Mouse (Mus musculus) neural tube, embryonic 10.5 days (tissue): ENCODE results near the gene Lmod3.

Experiments
- DNase-seq: peaks from one replicate; pipeline ENCODE4 v3.0.0-alpha.2; 2017; ENCODE audit warnings: low spot score; ENCODE audit errors: extremely low spot score

Lmod3 gene

DNA sequence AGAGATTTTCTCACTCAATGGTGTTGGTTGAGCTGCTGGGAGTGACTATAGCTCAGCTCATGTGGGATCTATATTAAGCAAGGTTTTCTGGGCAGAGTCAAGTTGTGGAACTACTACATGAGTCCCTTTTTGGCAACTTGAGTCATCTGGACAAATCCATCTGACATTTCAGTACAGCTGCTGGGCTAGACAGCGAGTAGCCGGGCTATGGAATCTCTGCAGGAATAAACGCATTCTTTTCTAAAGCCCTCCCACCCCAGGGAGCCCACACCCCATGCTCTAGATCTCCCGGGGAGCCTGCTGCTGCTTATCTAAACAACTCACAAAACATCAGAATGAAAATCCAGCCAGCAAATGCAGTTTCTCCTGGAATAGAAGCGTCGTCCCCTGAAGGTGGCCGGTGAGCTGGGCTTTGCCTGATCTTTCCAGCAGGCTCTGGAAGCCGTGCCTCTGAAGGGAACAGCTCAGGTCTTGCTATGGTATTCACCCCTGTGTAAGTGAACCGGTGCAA lies at the start of gene Lmod3:
Gene Lmod3 (minus strand): TSS at position 49 of the 511 bp plus-strand sequence.
- DNase-seq, result no peak

DNA sequence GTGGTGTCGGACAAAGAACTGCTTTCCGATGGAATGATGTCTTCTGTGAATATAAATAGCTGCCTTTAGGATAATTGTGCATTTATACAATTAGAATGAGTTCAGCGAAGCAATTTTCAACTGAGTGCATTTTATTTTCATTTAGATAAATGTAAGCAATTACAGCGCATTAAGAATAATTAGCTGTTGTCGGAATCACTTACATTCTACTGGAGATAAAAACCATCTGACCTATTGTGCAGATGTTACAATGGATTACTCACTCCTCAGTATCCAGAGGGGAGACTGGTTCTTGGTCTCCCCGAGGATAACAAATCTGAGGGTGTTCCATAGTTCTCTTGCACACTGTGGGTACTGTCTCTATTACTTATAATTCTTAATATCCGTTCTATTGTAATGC lies 49.7 kb upstream of the Lmod3 start:
- no peak for DNase-seq

DNA sequence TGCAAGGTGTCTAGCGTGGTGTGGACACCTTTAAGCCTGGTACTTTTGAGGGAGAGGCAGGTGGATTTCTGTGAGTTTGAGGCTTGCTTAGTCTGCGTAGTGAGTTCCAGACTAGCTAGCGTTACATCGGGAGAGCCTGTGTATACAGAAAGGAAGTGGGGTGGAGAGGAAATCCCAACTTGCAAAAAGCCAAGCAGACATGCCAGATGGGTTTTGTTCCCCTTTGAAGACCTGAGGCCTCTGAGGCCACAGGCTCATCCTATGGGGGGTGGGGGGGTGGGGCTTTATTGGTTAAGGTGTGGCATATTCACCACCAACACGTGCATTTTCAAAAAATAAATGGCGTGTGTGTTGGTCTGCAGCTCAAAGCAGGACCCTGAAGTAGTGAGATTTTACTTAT lies 48.1 kb upstream of the Lmod3 start:
- no peak for DNase-seq

DNA sequence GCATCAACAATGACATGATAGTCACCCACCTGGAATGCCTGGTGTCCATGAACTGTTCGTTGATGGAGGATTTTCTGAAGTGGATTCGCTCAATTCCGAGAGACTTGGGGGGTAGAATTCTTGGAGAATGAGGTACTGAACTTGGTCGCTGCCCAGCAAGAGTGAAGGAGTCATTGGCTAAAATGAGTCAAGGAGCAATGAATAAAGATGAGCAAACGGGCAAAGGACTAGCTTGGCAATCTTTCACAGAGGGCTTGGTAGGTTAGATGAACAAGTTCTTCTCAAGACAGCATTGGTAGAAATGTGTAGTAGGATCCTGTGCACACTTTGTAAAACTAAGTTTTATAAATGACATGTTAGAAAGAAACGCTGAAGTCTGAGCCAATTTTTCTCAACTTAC lies 47.6 kb upstream of the Lmod3 start:
- DNase-seq, result no peak

DNA sequence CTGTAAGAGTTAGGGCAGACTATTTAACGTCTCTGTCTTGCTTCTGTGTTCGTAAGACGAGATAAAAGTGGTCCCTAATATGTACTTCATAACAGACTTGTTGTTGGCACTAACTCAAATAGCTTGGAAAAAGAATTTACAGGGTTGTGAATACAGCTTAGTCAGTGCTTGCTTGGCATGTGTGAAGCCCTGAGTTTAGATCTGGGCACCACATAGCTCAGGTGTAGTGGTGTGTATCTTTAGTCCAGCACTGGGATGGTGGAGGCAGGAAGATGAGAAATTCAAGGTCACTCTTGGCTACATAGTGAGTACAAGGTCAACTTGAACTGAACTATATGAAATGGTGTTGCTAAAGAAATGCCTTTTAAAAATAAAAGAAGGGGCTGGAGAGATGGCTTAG lies 44.6 kb upstream of the Lmod3 start:
- DNase-seq, result no peak

DNA sequence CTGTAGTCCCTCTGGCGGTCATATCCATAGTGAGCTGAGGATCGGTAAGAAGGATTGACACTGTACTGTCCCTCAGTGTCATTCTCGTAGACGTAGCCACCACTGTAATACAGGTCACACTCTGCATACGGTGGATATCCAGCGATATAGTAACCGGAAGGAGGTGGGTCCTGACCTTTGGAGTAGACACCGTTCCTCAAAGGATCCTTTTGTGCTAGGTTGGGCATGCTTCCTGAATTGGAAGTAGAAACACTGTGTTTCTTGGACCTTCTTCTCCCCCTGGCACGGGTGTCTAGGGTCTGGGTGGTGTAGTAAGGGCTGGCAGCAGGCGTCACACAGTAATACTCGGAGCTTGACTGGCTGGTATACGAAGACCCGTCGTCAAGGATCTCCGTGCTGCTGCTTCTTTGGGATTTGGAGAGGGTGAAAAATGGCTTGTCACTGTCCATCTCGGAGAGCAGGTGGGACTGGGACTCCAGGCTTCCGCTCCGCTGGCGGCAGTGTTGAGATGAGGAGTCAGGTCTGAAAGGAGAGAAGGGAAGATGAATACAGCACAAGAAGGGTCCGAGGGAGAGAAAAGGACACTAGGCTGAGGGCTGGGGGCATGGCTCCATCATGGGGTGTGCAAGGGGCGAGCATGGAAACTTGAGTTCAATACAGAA lies 43.4 kb upstream of the Lmod3 start:
- no peak for DNase-seq

DNA sequence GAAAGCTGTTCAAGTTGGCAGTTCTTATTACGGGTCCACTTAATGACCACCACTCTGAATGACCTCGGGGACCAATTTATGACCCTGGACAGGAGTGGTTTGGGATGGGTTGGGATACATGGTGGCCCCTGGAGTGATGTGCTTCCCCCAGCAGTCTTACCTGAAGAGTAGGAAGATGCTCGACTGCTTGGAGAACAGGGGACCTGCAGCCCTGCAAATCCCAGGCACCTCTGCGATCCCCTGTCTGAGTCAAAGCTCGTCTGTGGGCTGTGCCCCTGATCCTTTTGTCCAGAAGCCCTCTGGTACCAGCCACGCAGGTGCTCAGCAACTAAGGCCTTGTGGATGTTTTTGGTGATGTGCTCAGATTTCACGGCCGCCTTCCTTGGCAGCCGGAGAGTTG lies 42.9 kb upstream of the Lmod3 start:
- no peak for DNase-seq

DNA sequence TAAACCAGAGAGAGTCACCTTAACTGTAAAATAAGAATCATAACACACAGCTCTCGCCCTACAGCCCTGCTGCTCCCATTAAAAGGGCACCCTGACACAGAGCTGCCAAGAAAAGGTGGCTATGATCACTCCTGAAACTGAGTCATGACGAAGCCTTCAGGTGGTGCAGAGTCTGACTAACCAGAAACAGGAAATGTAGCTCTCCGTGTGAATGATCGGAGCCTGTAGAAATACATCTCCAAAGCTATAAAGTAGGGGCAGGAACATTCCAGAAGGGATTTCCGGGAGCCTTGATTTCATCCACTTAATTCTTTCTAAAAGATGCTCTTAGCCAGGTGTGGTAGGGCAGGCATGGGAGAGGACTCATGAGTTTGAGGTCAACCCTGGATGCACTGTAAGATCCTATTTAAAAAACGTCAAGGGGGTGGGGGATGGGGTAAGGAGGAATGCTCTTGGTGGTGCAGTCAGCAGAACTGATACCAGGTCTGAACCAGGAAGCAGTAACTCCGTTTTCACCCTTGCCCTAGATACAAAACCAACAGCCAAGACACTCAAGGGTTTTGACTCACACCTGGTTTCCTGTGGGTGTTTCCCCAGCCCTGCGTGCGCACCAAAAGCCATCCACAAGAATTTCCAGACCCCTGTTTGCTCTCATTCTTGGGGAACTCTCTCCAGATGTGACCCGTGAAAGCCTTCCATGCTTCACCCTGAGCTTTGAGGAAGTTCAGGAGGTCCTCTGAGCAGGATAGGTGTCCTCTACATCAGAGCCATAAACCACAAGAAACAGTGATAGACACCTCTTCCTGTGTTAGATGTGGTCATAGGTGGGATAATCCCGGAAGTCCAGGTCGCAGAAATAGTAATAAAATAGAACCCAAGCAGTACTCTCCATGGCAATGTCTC lies 41.4 kb upstream of the Lmod3 start:
- no peak for DNase-seq

DNA sequence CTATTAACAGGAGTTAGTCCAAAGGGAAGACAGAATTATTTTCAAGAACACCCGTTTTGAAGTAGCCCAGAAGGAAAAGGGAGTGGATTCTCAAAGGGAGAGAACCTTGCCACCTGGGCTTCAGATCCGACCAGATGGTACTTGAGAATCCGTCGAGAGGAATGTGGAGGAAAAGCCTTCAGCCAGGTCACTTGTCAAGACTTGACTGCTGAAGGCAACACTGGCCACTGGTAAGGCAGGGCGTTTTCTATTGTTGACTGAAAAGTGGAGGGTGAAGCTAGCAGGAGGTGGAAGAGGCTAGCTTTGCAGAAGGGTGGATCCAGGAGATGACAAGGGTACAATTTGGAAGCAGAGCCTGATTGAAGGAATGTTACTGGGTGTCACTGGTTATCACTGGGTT lies 40.3 kb upstream of the Lmod3 start:
- DNase-seq, result no peak

DNA sequence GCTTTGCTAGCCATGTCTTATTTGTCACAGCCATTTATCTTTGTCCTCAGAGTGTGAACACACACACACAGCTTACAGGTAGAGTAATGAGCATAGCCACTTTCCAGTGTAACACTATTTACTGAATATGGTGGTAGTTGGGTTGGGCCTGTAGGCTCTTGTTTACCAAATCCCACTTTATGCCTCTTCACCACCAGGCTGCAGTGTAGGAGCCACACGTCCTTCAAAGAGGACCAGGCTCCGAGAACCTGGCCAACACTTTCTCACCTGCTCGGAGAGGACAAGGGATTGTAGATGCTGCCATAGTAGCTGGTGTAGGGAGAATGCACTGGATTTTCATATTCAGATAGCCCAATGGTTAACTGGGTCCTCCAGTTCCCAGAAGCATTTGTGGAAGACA lies 39.5 kb upstream of the Lmod3 start:
- no peak for DNase-seq

DNA sequence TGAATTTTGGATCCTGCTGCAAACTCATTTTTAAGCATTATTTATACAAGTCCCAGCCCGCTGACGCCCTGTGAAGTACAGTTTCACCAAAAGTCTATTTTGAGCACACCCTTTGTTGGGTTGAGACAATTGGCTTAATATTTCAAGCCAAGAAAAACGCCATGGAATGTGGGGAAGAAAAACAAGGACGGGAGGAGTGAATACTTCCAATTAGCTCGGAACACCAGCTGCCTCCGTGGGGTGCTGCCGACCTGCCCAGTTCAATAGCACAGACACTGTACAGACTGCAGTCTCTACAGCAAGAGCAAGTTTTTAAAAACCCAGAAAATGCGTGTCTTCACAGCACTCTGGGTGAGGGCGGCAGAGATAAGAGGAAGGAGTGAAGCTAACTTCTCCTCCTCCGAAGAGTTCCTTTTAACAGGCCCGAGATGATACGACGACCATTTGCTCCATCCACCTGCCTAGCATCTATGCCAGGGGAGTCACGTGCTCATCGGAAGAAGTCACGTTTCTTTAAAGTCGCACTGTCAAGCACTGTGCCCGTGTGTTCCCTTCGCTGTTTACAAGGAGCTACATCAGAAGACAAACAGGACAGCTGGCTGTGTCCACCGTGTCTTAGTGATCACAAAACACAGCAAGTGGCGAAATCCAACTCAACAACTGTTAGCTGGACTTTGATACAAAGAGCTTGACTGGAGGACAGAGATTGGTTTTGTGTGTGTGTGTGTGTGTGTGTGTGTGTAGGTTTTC lies 38.8 kb upstream of the Lmod3 start:
- no peak for DNase-seq

DNA sequence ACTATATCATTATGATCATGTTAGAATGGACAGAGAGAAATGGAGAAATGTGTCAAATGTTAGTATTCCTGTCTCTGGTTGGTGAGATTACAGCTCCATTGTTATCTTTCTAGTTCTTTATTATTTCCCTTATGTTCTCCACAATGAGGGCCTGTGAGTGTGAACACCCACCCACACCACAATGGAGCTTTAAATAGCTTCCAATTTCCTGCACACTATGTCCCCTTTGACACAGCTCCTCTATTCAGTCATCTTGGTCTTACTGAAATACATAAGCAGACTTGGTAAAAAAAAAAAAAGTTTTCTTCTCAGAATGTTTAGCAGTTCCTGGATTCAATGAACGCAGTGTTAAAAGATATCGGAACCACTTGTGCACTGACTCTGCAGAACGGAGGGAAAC lies 38.1 kb upstream of the Lmod3 start:
- DNase-seq, result no peak

DNA sequence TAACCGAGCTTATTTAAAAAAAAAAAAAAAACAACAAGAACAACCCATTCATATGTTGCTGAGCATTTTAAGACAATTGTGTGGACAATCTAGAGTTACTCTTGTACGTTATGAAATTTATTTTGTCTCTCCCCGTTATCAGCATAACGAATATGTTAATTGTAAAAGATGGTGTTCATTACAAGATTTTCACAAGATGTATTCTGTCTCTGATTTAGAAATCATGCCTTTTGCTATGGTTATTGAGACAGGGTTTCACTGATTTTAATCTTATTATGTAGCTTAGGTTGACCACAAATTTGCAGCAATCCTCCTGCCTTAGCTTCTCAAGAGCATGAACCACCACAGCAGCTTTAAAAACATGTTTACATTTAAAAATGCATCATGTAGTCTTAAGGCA lies 37.3 kb upstream of the Lmod3 start:
- DNase-seq, result no peak

DNA sequence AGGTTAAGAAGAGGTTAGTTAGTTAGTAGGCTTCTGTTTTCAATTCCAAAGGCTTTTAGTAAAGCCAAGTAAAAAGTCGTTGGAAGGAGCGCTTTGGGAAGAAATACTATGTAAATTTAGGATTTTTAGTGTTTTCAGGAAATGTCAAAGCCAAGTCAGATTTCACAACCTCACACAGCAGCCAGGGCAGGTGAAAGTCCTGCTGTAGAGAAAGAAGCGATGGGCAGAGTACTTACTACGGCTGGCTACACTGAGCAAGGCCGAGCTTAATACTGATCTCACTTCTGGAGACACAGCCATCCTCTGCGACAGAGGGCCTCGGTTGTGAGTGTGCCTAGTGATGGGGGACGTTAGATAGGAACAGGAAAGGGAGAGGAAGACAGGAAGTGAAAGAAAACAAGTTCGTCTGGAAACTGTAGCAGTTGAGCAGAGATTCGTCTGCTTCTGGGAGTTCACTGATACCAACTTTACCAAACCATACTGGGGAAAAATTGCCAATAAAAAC lies 36.8 kb upstream of the Lmod3 start:
- no peak for DNase-seq

DNA sequence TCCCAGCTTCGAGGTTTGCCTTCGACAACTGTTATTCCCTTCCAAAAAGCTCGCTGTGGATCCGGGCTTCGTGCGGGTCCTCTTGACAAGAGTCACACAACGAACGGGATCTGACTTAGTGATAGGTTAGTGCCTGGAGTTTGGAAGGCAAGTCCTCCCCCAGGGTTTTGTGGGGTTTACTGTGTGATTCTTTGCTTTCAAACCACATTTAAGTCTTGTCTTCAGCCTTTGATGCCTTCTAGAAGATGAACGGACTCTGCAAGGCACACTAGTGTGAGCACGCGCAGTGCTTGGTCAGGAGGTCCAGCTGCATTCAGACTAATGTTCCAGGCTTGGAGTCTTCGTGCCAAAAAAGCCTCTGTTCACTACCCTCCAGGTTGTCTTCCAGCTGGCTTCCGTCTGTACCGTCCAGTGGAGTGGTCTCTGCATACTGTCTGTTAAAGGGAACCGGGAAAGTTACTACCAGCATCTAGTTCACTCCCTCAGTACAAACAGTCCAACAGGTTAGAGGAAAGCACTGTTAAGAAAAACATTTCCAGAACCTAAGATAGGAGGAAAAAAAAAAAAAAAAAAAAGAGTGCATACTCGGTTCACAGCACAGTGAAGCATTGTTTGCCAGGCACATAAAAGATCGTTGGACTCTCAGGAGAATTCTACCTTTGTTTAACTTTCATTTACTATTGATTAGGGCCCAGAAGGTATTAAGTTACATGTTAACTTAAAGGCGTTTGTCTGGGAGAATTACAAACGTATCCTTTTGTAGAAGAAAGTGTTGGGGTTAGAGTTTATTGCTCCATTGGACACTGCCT lies 35.7 kb upstream of the Lmod3 start:
- no peak for DNase-seq

DNA sequence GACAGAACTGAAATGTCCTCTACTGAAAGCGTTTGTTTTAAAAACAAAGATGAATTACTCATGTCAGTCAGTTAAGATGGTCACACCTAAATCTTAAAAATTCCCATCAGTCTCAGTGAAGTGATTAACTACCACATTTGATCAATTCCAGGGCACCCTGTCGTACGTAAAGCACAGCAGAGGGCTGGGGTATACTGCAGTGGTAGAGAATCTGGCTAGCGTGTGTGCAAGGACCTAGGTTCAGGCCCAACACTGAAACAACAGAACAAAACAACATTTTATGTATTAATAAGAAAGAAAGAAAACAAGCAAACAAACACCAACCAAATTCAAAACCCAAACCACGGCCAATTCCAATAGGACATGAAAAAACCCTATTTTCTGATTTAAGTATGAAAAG lies 33.8 kb upstream of the Lmod3 start:
- no peak for DNase-seq

DNA sequence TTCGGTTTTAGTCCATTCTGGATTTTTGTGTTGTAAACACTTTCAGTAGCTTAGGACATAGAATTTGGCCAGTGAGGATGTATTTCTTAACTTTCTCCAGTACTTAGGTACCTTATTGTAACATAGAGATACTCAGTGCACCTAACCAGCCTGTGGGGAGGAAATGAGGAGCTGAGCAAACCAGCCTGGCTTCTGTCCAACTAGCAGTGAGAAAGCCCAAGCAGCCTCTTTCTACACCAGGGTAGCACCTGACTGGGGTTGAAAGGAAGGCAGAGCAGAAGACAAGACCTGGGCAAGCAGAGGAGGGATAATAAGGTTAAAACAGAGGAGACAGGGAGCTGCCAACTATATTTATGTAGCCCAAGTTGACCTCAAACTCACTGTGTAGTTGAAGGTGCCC lies 31.1 kb upstream of the Lmod3 start:
- no peak for DNase-seq

DNA sequence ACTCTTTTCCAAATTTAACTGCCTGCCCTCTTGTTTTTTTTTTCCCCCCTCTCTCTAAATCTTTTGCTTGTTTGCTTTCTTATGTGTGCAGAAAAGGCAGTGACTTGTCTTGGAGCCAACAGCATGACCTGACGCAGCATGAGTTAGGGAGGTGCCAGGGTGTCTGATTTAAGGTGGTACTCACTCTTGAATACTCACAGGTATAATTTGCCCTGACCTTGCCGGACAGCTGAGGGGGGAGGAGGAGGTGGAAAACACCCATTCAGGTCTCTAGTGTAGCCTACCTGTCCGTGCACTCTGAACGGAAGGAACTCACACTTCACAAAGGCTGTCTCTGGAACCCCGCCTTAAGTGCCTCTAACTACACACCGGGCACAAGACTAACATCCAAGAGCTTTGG lies 26.3 kb upstream of the Lmod3 start:
- no peak for DNase-seq

DNA sequence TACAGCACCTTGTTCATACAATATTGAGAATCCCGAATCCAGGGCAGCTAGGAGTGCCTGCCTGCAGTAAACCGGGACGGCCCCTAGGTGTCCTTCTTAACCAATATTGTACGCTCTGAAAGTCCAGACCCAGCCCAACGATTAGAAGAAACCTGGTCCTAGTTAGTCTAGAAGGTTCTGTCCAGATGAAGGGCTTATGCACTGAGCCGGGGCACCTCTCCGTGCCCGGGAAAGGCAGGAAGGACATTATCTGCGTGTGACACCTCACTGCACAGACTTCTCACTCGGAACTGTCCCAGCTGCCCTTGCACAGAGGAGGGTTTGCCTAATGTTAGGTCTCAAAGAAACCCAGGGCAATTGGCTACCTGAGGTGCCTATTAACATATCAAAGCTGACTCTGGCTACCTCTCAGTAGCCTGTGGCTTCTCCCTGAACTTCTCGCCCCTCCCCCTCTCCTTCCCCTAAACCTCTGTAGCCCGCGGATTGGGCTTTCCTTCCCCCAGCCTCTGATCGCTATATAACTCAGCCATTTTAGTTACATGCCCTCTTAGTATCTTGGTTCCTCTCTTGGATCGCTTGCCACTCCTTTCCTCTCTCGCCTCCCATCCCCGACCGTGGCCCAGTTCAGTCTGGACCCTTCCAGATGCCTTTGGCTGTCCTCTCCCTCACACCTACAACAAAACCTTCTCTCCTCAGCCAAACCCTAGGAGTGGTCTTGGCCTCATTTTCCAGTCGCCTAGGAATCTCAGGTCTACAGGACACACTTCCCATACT lies 25.6 kb upstream of the Lmod3 start:
- DNase-seq, result peak; percentile 77

DNA sequence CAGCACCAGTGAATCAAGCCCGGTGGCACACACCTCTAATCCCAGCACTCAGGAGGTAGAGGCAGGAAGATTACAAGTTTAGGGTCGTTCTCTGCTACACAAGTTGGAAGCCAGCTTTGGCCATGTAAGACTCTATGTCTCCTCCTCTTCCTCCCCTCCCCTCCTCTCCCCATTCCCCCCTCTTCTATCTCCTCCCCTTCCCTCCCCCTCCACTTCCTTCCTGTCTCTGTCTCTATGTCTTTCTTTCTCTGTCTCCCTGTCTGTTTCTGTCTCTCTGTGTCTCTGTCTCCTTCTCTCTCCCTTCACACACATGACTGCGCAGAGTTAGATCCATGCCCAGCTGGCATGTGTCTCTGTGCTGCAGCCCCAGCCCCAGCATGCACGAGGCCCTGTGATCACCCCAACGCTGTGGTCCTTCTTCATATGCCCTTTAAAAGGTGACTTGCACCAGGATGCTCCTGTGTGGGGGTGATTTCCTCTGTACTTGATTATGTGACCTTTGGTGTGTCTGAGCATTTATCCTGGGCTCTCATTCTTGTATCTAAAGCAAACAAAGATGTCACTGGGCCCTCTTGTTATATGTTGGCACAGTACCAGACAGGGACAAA lies 24.4 kb upstream of the Lmod3 start:
- DNase-seq, result no peak
